Mouse (Mus musculus): ENCODE data around the gene Nr1d1. TPM values are rescaled to one million over a fixed set of nuclear protein-coding genes. Genes with fewer than 3 reads are reported as not detected.
"Not testable (repeated sequence)": the region's sequence is repeated elsewhere in the genome, so short reads cannot be mapped to it uniquely, and the experiment has no call there.

Nr1d1 gene
- polyA plus RNA-seq, 1 experiment from 2014 or later, result 4.3 TPM

DNA sequence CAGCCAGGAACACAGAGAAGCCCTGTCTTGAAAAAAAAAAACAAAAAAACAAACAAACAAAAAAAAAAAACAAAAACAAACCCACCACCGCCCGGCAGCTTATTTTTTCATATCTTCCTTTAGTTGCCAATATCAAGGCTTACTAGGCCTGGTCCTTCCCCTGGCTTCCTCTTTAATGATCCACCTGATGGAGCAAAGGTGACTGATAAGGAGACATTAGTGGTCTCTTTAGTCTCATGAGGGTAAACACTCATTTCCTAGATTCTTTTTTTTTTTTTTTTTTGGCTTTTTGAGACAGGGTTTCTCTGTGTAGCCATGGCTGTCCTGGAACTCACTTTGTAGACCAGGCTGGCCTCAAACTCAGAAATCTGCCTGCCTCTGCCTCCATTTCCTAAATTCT is 37.9 kb downstream of the Nr1d1 start:
- not testable (repeated sequence) for H3K27ac ChIP-seq (replicated peaks); ATAC-seq (ENCODE audit: low FRiP score, low read depth); H3K36me3 ChIP-seq; H3K4me2 ChIP-seq; H3K27me3 ChIP-seq; H3K4me3 ChIP-seq; H3K9me3 ChIP-seq; H3K9ac ChIP-seq
- peaks cover 33% of the 10 kb centered on the region for H3K4me1 ChIP-seq (replicated peaks)
- 96% methylated on average over 2 of the region's 2 CpGs for WGBS

DNA sequence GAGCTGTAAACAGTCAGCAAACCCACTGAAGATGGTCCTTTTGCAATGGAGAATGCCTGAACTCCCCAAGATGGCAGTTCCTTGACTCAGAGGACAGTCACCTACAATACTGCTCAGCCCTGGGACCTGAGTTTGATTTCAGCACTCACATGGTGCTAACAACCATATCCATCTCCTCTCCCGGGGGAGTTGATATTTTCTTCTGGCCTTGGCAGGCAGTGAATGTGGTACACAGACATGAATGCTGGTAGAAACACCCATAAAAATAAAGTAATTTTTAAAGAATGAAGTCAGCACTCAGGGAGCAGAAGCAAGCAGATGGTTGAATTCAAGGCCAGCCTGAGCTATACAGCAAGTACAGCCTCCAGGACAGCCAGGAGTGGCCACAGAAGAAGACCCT is 39.0 kb downstream of the Nr1d1 start:
- ATAC-seq (ENCODE audit: low FRiP score, low read depth), result no peak
- Histone ChIP-seq H3K4me2 (no peak overlapping the region), H3K36me3 (no peaks in the 10 kb centered on the region), H3K9me3 (no peaks in the 10 kb centered on the region), H3K27me3 (no peaks in the 10 kb centered on the region), H3K9ac (no peak overlapping the region), H3K27ac (replicated peaks) (no peak overlapping the region), H3K4me3 (no peak overlapping the region), H3K4me1 (replicated peaks) (peaks cover 33% of the 10 kb centered on the region)
- WGBS, result 84% methylated on average over 1 of the region's 1 CpGs

DNA sequence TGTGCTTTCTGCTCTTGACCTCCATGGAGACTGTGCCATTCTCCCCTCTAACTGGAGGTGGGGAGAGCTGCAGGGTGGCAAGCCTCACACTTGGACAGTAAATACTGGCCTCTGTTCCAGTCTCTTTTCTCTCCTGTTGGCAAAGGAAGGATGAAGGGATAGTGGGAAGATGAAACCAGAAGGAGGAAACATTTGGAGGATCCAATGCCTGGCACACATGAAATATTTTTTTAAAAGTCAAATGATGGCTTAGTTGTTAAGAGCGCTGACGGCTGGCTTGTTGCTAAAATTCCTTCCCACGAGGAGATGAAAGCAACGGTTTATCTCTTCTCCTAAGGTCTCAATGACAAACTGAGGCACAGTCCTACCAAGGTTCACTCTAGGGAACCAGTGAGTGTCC is 40.0 kb downstream of the Nr1d1 start:
- no peaks in the 10 kb centered on the region for H3K9me3 ChIP-seq
- H3K27ac ChIP-seq (replicated peaks), result no peak overlapping the region
- no peak overlapping the region for H3K4me2 ChIP-seq
- no peaks in the 10 kb centered on the region for H3K36me3 ChIP-seq
- H3K9ac ChIP-seq, result no peak overlapping the region
- peaks cover 22% of the 10 kb centered on the region for H3K4me1 ChIP-seq (replicated peaks)
- WGBS, result 91% methylated on average over 4 of the region's 4 CpGs
- H3K4me3 ChIP-seq, result no peak overlapping the region
- no peak for ATAC-seq (ENCODE audit: low FRiP score, low read depth)
- H3K27me3 ChIP-seq, result no peaks in the 10 kb centered on the region

DNA sequence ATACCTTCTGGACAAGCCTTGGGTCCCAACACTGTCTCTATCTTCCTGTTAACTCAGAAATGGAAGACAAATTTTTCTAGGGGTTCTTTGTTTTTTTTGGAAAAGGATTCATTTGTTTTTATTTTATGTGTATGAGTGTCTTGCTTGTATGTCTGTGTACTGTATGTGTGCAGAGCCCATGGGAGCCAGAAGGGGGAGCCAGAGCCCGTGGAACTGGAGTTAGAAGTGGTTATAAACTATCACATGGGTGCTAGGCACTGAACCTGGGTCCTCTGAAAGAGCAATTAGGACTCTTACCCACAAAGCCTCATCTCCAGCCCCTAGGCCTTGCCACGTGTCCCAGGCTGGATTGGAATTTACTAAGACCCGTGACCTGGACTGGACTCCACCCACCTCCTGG is 41.1 kb downstream of the Nr1d1 start:
- Histone ChIP-seq H3K36me3 (no peaks in the 10 kb centered on the region), H3K4me3 (no peak overlapping the region), H3K4me1 (replicated peaks) (peaks cover 19% of the 10 kb centered on the region), H3K9me3 (no peaks in the 10 kb centered on the region), H3K27ac (replicated peaks) (no peak overlapping the region), H3K27me3 (no peaks in the 10 kb centered on the region), H3K9ac (no peak overlapping the region), H3K4me2 (no peak overlapping the region)
- no peak for ATAC-seq (ENCODE audit: low FRiP score, low read depth)
- 77% methylated on average over 3 of the region's 3 CpGs for WGBS

DNA sequence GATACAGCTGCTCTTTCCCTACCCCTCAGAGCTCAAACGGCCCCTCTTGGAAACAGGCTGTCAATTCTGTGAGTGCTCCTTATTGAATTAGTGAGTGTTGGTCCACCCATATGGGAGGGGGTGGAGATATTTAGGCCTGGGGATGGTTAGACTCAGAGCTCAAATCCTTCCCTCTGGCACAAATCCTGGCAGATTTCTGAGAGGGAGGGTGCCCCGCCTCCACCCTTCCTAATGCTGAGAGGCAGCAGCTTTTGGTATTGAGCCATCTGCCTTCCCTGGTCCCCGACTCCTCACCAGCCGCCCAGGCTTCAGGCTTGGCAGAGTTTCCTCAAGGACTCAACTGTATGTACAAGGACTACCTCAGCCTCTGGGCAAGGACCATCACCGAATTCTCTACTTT is 44.0 kb downstream of the Nr1d1 start:
- WGBS, result 54% methylated on average over 5 of the region's 5 CpGs
- Histone ChIP-seq H3K27ac (replicated peaks) (peak overlapping the region; percentile 38; the same call in 1 of the 2 replicates), H3K4me2 (no peak overlapping the region), H3K36me3 (0 out of 2 replicates have a peak, but pooled peaks cover 6% of the 10 kb centered on the region), H3K4me1 (replicated peaks) (peaks cover 18% of the 10 kb centered on the region), H3K4me3 (no peak overlapping the region), H3K27me3 (no peaks in the 10 kb centered on the region), H3K9ac (no peak overlapping the region), H3K9me3 (no peaks in the 10 kb centered on the region)
- no peak for ATAC-seq (ENCODE audit: low FRiP score, low read depth)

DNA sequence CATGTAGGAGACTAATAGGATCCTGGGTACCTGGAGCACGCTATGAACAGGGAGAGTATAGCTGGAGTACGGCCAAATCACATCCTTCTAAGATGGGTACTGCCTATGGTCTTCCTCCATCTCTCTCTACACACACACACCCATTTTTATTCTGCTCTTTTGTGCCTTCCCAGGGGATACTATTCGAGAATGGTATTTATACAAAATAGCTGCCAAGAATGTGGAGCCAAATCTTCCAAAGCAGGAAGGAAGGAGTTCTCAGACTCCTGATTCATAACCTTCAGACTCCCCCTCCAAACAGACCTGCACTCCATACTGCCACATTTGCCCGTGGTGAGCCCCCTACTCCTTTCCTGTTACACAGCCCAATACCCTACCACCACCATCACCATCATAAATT is 44.4 kb downstream of the Nr1d1 start:
- Histone ChIP-seq H3K9ac (no peak overlapping the region), H3K36me3 (peaks cover 9% of the 10 kb centered on the region; the same call in 1 of the 2 replicates), H3K27me3 (no peaks in the 10 kb centered on the region), H3K4me3 (no peak overlapping the region), H3K9me3 (no peaks in the 10 kb centered on the region), H3K27ac (replicated peaks) (peak overlapping the region; percentile 38; the same call in 1 of the 2 replicates), H3K4me2 (no peak overlapping the region), H3K4me1 (replicated peaks) (peaks cover 18% of the 10 kb centered on the region)
- no peak for ATAC-seq (ENCODE audit: low FRiP score, low read depth)
- 54% methylated on average over 4 of the region's 4 CpGs for WGBS

DNA sequence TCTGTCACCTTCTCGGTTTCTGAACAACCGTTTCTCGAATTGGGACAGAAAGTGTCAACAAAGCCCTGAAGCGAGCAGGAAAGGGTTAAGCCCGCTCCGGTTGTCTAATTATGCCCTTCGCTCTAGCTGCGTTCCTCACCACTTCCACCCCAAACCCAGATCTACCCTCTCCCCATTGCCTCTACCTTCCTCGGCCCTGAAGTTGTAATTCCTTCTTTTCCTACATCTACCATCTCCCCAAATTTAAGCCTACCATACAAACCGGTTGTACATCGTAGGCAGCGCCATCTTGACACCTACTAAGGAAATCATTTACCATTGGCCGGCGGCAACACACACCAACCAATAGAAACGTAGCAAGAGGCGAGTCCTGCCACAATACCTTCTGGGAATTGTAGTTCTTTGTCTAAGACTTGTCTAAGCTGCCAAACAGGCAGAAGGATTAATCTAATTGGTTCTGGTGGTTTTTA is 46.0 kb downstream of the Nr1d1 start, which contains the start of gene Med24:
Gene Med24, minus strand, starts transcription at position 317 of the 470 bp plus-strand sequence.
- Histone ChIP-seq H3K36me3 (peaks cover 18% of the 10 kb centered on the region), H3K27ac (replicated peaks) (peak within 1 kb of the TSS; percentile 87), H3K4me3 (peak within 1 kb of the TSS; percentile 75)

DNA sequence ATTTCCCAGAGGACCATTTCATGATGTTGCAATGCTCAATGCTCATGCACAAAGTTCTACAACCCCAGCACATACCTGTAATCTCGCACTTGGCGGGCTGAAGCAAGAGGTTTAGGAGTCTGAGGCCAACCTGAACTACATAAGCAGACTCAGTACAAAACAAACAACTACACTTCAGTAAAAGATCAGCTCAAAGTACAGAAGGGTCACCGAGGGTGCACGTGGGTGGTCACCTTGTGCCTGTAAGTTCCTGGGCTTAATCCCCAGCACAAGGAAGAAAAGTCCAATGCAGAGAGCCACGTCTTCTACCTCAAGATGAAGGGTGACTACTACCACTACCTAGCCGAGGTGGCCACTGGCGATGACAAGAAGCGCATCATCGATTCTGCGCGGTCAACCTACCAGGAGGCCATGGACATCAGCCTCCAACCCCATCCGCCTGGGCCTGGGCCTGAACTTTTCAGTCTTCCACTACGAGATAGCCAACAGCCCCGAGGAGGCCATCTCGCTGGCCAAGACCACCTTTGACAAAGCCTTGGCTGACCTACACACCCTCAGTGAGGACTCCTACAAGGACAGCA is 49.1 kb downstream of the Nr1d1 start:
- Histone ChIP-seq H3K9me3 (no peaks in the 10 kb centered on the region), H3K4me2 (no peak overlapping the region), H3K36me3 (peaks cover 21% of the 10 kb centered on the region), H3K9ac (no peak overlapping the region), H3K27me3 (no peaks in the 10 kb centered on the region), H3K27ac (replicated peaks) (no peak overlapping the region), H3K4me1 (replicated peaks) (peaks cover 21% of the 10 kb centered on the region), H3K4me3 (no peak overlapping the region)
- WGBS, result 96% methylated on average over 15 of the region's 15 CpGs
- no peak for ATAC-seq (ENCODE audit: low FRiP score, low read depth)

More for the DNA sequence above, 46.0 kb downstream of the Nr1d1 start, which contains the start of gene Med24:
- H3K9me3 ChIP-seq, result no peaks in the 10 kb centered on the region
- H3K4me2 ChIP-seq, result peak within 1 kb of the TSS; percentile 58
- ATAC-seq (ENCODE audit: low FRiP score, low read depth), result peak; percentile 96
- peak within 1 kb of the TSS; percentile 65 for H3K9ac ChIP-seq
- peaks cover 18% of the 10 kb centered on the region for H3K4me1 ChIP-seq (replicated peaks)
- under 1% methylated on average over 16 of the region's 16 CpGs for WGBS
- no peaks in the 10 kb centered on the region for H3K27me3 ChIP-seq

DNA sequence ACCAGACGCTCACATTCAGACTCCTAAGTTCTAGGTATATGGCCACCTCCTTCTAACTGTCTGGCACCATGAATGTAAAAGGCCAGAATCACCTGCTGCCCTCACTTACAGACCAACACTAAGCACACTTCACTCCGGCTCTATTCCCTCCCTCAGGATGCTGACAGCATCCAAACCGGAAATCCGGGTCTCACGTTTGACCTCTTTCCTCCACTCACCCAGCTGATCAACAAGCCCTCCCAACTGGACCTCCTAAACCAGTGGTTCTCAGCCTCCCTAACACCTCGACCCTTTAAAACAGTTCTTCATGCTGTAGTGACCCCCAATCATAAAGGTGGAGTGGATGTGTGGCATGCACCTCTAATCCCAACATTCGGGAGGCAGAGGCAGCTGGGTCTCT is 52.0 kb downstream of the Nr1d1 start:
- H3K4me3 ChIP-seq, result no peak overlapping the region
- peaks cover 24% of the 10 kb centered on the region for H3K36me3 ChIP-seq
- H3K9ac ChIP-seq, result no peak overlapping the region
- H3K27ac ChIP-seq (replicated peaks), result no peak overlapping the region
- H3K9me3 ChIP-seq, result no peaks in the 10 kb centered on the region
- peaks cover 14% of the 10 kb centered on the region for H3K4me1 ChIP-seq (replicated peaks)
- H3K27me3 ChIP-seq, result no peaks in the 10 kb centered on the region
- ATAC-seq (ENCODE audit: low FRiP score, low read depth), result no peak
- H3K4me2 ChIP-seq, result no peak overlapping the region
- WGBS, result 84% methylated on average over 7 of the region's 7 CpGs

DNA sequence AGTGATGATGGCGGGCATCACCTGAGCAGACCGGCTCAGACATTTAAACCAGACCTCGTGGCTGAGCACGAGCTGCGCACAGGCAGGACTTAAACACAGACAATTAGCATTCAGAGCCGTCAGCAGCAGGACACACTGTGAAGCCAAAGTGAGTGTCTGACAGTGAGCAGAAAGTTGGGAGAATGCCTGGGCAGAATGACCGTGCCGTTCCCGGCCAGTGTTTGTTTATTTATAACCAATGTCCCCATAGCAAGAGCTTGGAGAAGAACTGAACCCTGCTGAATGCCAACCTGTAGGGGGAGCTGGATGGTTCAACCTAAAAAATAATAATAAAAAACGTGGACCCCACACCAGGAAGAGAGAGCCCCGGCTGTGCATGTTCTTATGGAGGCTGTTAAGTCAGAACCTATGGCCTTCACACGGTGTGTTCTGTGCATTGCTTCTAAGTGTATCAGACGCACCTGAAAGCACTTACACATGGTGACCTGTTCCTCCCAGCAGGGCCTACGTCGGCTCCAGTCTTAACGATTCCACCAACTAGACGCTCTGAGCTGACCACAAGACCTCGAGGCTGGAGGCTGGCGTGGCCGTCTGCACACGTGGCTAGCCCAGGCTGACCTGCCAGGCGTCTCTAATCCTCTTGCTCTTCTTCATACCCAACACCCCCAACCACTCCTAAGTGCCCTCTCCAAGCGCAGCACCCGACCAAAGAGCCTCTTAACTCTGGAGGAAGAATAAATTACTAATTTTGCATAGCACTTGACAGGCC is 53.5 kb downstream of the Nr1d1 start:
- Histone ChIP-seq H3K27me3 (no peaks in the 10 kb centered on the region), H3K9ac (no peak overlapping the region), H3K36me3 (peaks cover 20% of the 10 kb centered on the region), H3K9me3 (no peaks in the 10 kb centered on the region), H3K27ac (replicated peaks) (no peak overlapping the region), H3K4me3 (no peak overlapping the region), H3K4me1 (replicated peaks) (peaks cover 13% of the 10 kb centered on the region; the same call in 1 of the 2 replicates), H3K4me2 (no peak overlapping the region)
- ATAC-seq (ENCODE audit: low FRiP score, low read depth), result no peak
- 75% methylated on average over 24 of the region's 24 CpGs for WGBS

DNA sequence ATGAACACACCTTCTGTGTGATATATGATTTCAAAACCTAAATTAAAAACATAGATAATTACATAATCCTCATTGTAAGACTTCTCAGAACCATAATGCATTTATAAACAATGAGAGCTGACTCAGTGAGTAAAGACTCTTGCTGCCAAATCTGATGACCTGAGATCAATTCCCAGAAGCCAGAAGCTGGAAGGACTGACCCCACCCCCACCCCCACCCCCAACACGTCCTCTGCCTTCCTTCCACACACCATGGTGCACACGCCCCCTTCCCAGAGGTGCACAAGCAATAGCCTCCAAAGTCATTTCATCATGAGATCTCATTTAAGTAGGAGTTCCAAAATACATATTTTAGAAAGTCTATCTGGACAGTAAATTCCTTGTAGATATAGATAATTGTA is 54.4 kb downstream of the Nr1d1 start:
- H3K27ac ChIP-seq (replicated peaks), result no peak overlapping the region
- H3K36me3 ChIP-seq, result peaks cover 25% of the 10 kb centered on the region
- no peaks in the 10 kb centered on the region for H3K27me3 ChIP-seq
- ATAC-seq (ENCODE audit: low FRiP score, low read depth), result no peak
- H3K4me1 ChIP-seq (replicated peaks), result peaks cover 13% of the 10 kb centered on the region; the same call in 1 of the 2 replicates
- H3K9ac ChIP-seq, result no peak overlapping the region
- WGBS, result 80% methylated on average over 2 of the region's 2 CpGs
- H3K4me2 ChIP-seq, result no peak overlapping the region
- H3K4me3 ChIP-seq, result no peak overlapping the region
- no peaks in the 10 kb centered on the region for H3K9me3 ChIP-seq

Measured in hindbrain, embryonic 15.5 days (tissue).